Mouse (Mus musculus): ENCODE results near the gene Ezr. TPM values are rescaled to one million over a fixed set of nuclear protein-coding genes. Genes with fewer than 3 reads are reported as not detected.
A peak's percentile ranks its signal among the peaks of the same experiment; 100 is the strongest.

Gene Ezr
- polyA plus RNA-seq, 1 experiment from 2014 or later, result 342 TPM

DNA sequence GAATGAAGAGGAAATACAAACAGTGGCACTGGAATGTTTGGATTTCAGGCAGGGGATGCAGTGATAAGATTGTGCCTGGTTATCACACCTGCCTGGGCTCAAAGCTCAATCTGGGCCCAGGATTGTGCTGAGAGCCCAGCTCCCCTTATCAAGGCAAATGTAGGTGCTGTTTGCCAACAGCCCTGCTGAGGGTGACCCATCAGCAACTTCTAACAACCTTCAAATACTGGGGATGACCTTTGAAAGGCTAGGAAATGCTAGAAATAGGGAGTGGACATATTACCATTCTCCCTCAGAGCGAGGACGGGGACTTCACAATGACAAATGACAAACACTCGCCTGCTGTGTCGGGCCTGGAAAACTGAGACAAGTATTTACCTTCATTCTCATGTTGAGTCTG, 15.8 kb downstream of the Ezr start:
- H3K4me1 ChIP-seq (replicated peaks; ENCODE audit: control insufficient read depth, insufficient read depth, low read length), result peaks cover 21% of the 10 kb centered on the region
- H3K4me2 ChIP-seq (replicated peaks; ENCODE audit: low read depth), result no peak overlapping the region

DNA sequence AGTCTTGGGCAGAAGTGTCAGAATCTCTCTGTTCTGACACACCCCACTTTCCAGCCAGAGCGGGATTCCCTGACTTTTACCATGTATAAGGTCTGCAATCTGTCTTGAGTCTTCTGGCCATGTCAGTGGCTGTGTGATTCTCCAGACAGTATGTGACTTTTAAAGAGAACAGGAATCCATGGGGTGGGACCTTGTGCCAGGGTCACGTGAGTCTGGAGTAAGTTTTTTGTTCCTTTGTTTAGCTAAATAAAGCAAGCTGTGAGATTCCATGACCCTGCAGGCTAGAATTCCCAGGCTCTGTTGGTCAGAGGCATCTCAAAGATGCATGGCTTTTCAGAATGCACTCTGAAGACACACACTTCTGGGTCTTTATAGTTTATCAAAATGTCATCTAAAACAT, 16.7 kb downstream of the Ezr start:
- Histone ChIP-seq H3K4me2 (replicated peaks; ENCODE audit: low read depth) (no peak overlapping the region), H3K4me1 (replicated peaks; ENCODE audit: control insufficient read depth, insufficient read depth, low read length) (peaks cover 19% of the 10 kb centered on the region), H3K27ac (ENCODE audit: low read depth, low read length) (0 out of 2 replicates have a peak overlapping the region, but pooled peaks have one; percentile 29), H3K27me3 (replicated peaks; ENCODE audit: control insufficient read depth, insufficient read depth, low read length) (no peaks in the 10 kb centered on the region), H3K9ac (ENCODE audit: low read depth, low read length) (no peak overlapping the region), H3K36me3 (ENCODE audit: control insufficient read depth, insufficient read depth) (0 out of 2 replicates have a peak, but pooled peaks cover 7% of the 10 kb centered on the region), H3K9me3 (ENCODE audit: control insufficient read depth) (no peaks in the 10 kb centered on the region), H3K4me3 (ENCODE audit: low read depth, low read length) (no peak overlapping the region)
- ATAC-seq, result no peak
- no peak for TF ChIP-seq CTCF (IDR thresholded peaks at IDR 0.05; ENCODE audit: low read depth)
- WGBS, result 28% methylated on average over 2 of the region's 2 CpGs

More for the DNA sequence above, 15.8 kb downstream of the Ezr start:
- TF ChIP-seq CTCF (IDR thresholded peaks at IDR 0.05; ENCODE audit: low read depth), result no peak
- Histone ChIP-seq H3K27ac (ENCODE audit: low read depth, low read length) (peak overlapping the region; percentile 58; the same call in 1 of the 2 replicates), H3K4me3 (ENCODE audit: low read depth, low read length) (no peak overlapping the region), H3K9me3 (ENCODE audit: control insufficient read depth) (no peaks in the 10 kb centered on the region), H3K9ac (ENCODE audit: low read depth, low read length) (no peak overlapping the region), H3K36me3 (ENCODE audit: control insufficient read depth, insufficient read depth) (0 out of 2 replicates have a peak, but pooled peaks cover 7% of the 10 kb centered on the region), H3K27me3 (replicated peaks; ENCODE audit: control insufficient read depth, insufficient read depth, low read length) (no peaks in the 10 kb centered on the region)
- ATAC-seq, result peak; percentile 74
- 35% methylated on average over 4 of the region's 4 CpGs for WGBS

DNA sequence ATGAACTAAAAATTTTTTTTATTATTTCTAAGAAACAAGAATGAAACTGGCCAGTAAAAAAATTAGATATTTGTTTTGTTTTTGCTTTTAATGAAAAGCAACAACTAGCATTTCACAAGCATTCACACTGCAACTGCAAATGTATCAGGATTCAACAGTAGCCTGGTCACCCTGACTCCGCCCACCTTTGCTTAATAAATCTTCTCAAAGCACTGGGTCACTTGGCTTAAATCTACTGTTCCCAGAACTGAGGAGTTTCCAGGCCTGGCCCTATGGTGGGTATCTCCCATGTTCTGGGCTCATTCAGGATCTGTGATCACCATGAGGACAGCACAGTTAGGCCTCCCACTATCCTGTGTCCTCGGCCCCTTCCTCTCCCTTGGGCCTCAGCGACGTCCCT, 17.9 kb downstream of the Ezr start:
- Histone ChIP-seq H3K9me3 (ENCODE audit: control insufficient read depth) (no peaks in the 10 kb centered on the region), H3K27ac (ENCODE audit: low read depth, low read length) (no peak overlapping the region), H3K4me3 (ENCODE audit: low read depth, low read length) (no peak overlapping the region), H3K27me3 (replicated peaks; ENCODE audit: control insufficient read depth, insufficient read depth, low read length) (no peaks in the 10 kb centered on the region), H3K36me3 (ENCODE audit: control insufficient read depth, insufficient read depth) (0 out of 2 replicates have a peak, but pooled peaks cover 6% of the 10 kb centered on the region), H3K9ac (ENCODE audit: low read depth, low read length) (no peak overlapping the region), H3K4me1 (replicated peaks; ENCODE audit: control insufficient read depth, insufficient read depth, low read length) (peaks cover 19% of the 10 kb centered on the region), H3K4me2 (replicated peaks; ENCODE audit: low read depth) (0 out of 2 replicates have a peak overlapping the region, but pooled peaks have one; percentile 9)
- no peak for ATAC-seq
- 74% methylated on average over 4 of the region's 4 CpGs for WGBS
- TF ChIP-seq CTCF (IDR thresholded peaks at IDR 0.05; ENCODE audit: low read depth), result no peak

DNA sequence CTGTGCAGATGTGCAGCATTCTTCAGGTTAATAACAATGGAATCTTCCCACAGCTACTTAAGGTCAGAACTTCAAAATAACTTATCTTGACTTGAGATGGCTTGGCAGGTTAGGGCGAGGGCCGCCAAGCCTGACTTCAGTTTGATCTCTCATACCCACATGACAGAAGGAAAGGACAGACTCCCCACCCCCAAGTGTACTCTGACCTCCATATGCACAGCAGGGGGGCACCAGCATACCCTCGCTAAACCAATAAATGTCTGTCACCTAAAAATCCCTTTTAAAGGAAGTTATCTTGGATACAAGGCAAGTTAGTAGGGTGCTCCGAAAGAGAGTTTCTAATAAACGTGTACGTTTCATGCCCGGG, 18.4 kb downstream of the Ezr start:
- H3K9ac ChIP-seq (ENCODE audit: low read depth, low read length), result no peak overlapping the region
- H3K27ac ChIP-seq (ENCODE audit: low read depth, low read length), result no peak overlapping the region; the same call in 1 of the 2 replicates
- 44% methylated on average over 7 of the region's 7 CpGs for WGBS
- H3K4me2 ChIP-seq (replicated peaks; ENCODE audit: low read depth), result 0 out of 2 replicates have a peak overlapping the region, but pooled peaks have one; percentile 24
- H3K36me3 ChIP-seq (ENCODE audit: control insufficient read depth, insufficient read depth), result 0 out of 2 replicates have a peak, but pooled peaks cover under 1% of the 10 kb centered on the region
- no peak for ATAC-seq
- H3K4me1 ChIP-seq (replicated peaks; ENCODE audit: control insufficient read depth, insufficient read depth, low read length), result peaks cover 19% of the 10 kb centered on the region
- TF ChIP-seq CTCF (IDR thresholded peaks at IDR 0.05; ENCODE audit: low read depth), result no peak
- H3K9me3 ChIP-seq (ENCODE audit: control insufficient read depth), result no peaks in the 10 kb centered on the region
- no peaks in the 10 kb centered on the region for H3K27me3 ChIP-seq (replicated peaks; ENCODE audit: control insufficient read depth, insufficient read depth, low read length)
- no peak overlapping the region for H3K4me3 ChIP-seq (ENCODE audit: low read depth, low read length)

DNA sequence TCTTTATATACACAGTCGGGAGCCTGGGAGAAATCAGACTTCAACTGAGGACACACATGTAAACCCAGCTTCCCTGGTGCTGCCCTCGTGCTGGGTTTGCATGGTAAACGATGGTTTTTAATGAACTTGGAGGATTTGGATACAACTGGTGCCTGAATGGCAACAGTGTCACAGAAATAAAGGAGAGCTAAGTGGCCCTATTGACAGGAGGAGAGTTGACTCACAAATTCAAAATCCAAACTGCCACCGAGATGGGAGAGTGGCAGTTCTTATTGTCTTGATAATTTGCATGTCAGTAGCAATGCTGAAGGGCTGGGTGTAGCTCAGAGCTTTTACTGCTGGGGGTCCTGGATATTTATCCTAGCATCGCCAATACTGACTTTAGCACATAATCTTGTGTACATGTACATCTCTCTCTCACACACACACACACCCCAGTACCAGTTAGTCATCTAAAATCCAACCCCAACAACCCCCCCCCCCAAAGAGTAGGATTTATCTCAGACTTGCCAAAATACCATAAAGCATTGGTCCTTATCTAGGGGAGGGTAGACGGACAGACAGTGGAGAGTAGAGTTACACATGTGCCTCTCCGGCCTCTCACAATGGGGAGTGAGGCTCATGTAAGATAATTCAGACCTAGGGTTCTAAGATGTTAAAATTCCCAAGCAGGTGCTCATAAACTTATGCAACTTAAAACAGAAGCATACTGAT, 18.9 kb downstream of the Ezr start:
- no peak overlapping the region for H3K9ac ChIP-seq (ENCODE audit: low read depth, low read length)
- no peaks in the 10 kb centered on the region for H3K9me3 ChIP-seq (ENCODE audit: control insufficient read depth)
- no peak for TF ChIP-seq CTCF (IDR thresholded peaks at IDR 0.05; ENCODE audit: low read depth)
- WGBS, result 43% methylated on average over 7 of the region's 7 CpGs
- no peaks in the 10 kb centered on the region for H3K27me3 ChIP-seq (replicated peaks; ENCODE audit: control insufficient read depth, insufficient read depth, low read length)
- 0 out of 2 replicates have a peak overlapping the region, but pooled peaks have one; percentile 24 for H3K4me2 ChIP-seq (replicated peaks; ENCODE audit: low read depth)
- peaks cover 1% of the 10 kb centered on the region; the same call in 1 of the 2 replicates for H3K36me3 ChIP-seq (ENCODE audit: control insufficient read depth, insufficient read depth)
- ATAC-seq, result no peak
- no peak overlapping the region for H3K4me3 ChIP-seq (ENCODE audit: low read depth, low read length)
- peaks cover 19% of the 10 kb centered on the region for H3K4me1 ChIP-seq (replicated peaks; ENCODE audit: control insufficient read depth, insufficient read depth, low read length)
- no peak overlapping the region; the same call in 1 of the 2 replicates for H3K27ac ChIP-seq (ENCODE audit: low read depth, low read length)

DNA sequence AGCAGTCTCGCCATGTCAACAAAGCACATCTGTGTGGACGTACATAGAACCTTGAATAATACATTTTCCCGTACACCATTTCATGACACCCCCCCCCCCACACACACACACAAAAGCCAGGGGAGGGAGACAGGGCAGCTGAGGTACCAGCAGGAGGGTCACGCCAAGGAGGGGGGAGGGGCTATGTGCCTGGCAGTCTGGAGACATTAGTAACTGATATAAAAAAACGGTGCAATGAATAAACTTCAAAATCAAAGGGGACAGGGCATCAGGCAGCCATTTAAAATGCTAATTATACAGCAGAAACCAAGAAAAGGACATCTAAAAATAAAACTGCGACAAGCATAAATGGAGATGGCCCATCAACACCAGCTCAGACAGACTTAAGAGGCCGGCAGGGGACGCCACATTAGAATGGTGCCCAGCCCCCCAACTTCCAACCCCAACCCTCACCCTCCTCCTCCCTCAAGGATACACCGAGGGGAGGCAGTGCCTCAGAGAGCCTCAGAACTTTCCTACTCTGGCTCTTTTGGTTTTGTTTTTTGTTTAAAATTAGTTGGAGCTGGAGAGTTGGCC, 22.8 kb downstream of the Ezr start:
- no peak for TF ChIP-seq CTCF (IDR thresholded peaks at IDR 0.05; ENCODE audit: low read depth)
- Histone ChIP-seq H3K9ac (ENCODE audit: low read depth, low read length) (no peak overlapping the region), H3K27ac (ENCODE audit: low read depth, low read length) (no peak overlapping the region), H3K27me3 (replicated peaks; ENCODE audit: control insufficient read depth, insufficient read depth, low read length) (no peaks in the 10 kb centered on the region), H3K36me3 (ENCODE audit: control insufficient read depth, insufficient read depth) (peaks cover 9% of the 10 kb centered on the region; the same call in 1 of the 2 replicates), H3K4me2 (replicated peaks; ENCODE audit: low read depth) (no peak overlapping the region), H3K9me3 (ENCODE audit: control insufficient read depth) (no peaks in the 10 kb centered on the region), H3K4me1 (replicated peaks; ENCODE audit: control insufficient read depth, insufficient read depth, low read length) (peaks cover 10% of the 10 kb centered on the region; the same call in 1 of the 2 replicates), H3K4me3 (ENCODE audit: low read depth, low read length) (no peak overlapping the region)
- ATAC-seq, result no peak
- WGBS, result 64% methylated on average over 9 of the region's 9 CpGs
